24 mouse cellular contexts compared by ENCODE assay signal in genomic region chr10:113946801-113947200, GRCm38 (mm10).
DNase-seq lines count a peak whose midpoint lies in the region; ATAC-seq lines count a peak whose summit lies in the region.
"Had no signal": no experiment of that assay in that cellular context is flagged by ENCODE, and none has a peak within 500 bp of the region (broad histone marks: within the 10 kb centered on the region; RNA-seq: fewer than 3 reads in every experiment).

No protein-coding gene starts in this region.

- no peaks in the 10 kb centered on the region for H3K27me3 ChIP-seq in limb, embryonic 11.5 days (ENCODE audit: control insufficient read depth, insufficient read depth, low read length)
- no peaks in the 10 kb centered on the region for H3K27me3 ChIP-seq in limb, embryonic 10.5 days (ENCODE audit: low read depth, poor library complexity, severe bottlenecking)
- no peaks in the 10 kb centered on the region for H3K27me3 ChIP-seq in liver, embryonic 12.5 days (replicated peaks)
- H3K27me3 ChIP-seq: embryonic facial prominence, embryonic 15.5 days; forebrain, embryonic 15.5 days; heart, embryonic 15.5 days; Patski had no signal

- no peak overlapping the region for H3K9ac ChIP-seq in limb, embryonic 11.5 days (ENCODE audit: low read length)
- no peak overlapping the region for H3K9ac ChIP-seq in liver, embryonic 12.5 days
- H3K9ac ChIP-seq: embryonic facial prominence, embryonic 15.5 days; forebrain, embryonic 15.5 days; heart, embryonic 15.5 days; hindbrain, embryonic 14.5 days; liver, postnatal 0 days had no signal

- no peak overlapping the region for H3K27ac ChIP-seq in limb, embryonic 11.5 days (replicated peaks; ENCODE audit: low read depth, low read length)
- H3K27ac ChIP-seq in limb, embryonic 10.5 days, result no peak overlapping the region
- H3K27ac ChIP-seq in liver, embryonic 12.5 days, result no peak overlapping the region
- H3K27ac ChIP-seq: embryonic facial prominence, embryonic 15.5 days; forebrain, embryonic 15.5 days; gastrocnemius, adult 2 months; heart, embryonic 15.5 days; hindbrain, embryonic 14.5 days had no signal

- H3K4me3 ChIP-seq in limb, embryonic 11.5 days (ENCODE audit: low read depth, low read length), result no peak overlapping the region
- H3K4me3 ChIP-seq in limb, embryonic 10.5 days, result no peak overlapping the region
- H3K4me3 ChIP-seq in liver, embryonic 12.5 days, result no peak overlapping the region
- H3K4me3 ChIP-seq: embryonic facial prominence, embryonic 15.5 days; forebrain, embryonic 15.5 days; gastrocnemius, adult 2 months; heart, embryonic 15.5 days had no signal

- no peak overlapping the region for H3K4me2 ChIP-seq in limb, embryonic 11.5 days (ENCODE audit: low read depth, severe bottlenecking)
- no peak overlapping the region for H3K4me2 ChIP-seq in liver, embryonic 12.5 days
- H3K4me2 ChIP-seq: embryonic facial prominence, embryonic 15.5 days; forebrain, embryonic 15.5 days; heart, embryonic 15.5 days; hindbrain, embryonic 14.5 days; midbrain, embryonic 11.5 days had no signal

- H3K36me3 ChIP-seq in limb, embryonic 11.5 days (ENCODE audit: control insufficient read depth, insufficient read depth, low read length), result no peaks in the 10 kb centered on the region
- H3K36me3 ChIP-seq in limb, embryonic 10.5 days, result no peaks in the 10 kb centered on the region
- H3K36me3 ChIP-seq in liver, embryonic 12.5 days, result no peaks in the 10 kb centered on the region
- H3K36me3 ChIP-seq: embryonic facial prominence, embryonic 15.5 days; forebrain, embryonic 15.5 days; heart, embryonic 15.5 days had no signal

- no peaks in the 10 kb centered on the region for H3K9me3 ChIP-seq in limb, embryonic 11.5 days (ENCODE audit: control insufficient read depth, low read length)
- no peaks in the 10 kb centered on the region for H3K9me3 ChIP-seq in limb, embryonic 10.5 days (replicated peaks)
- H3K9me3 ChIP-seq in liver, embryonic 12.5 days (replicated peaks), result no peaks in the 10 kb centered on the region
- H3K9me3 ChIP-seq: embryonic facial prominence, embryonic 15.5 days; forebrain, embryonic 15.5 days; heart, embryonic 15.5 days had no signal

- DNase-seq in frontal cortex, postnatal 10 days (ENCODE audit: low spot score in 2 of 2), result no peak
- DNase-seq in limb, embryonic 11.5 days (ENCODE audit: low spot score), result no peak
- DNase-seq in limb, embryonic 10.5 days (ENCODE audit: low spot score), result no peak
- DNase-seq in left cerebral cortex, postnatal 25 days (ENCODE audit: low spot score in 2 of 2), result peak; percentile 18 to 71
- DNase-seq in kidney, postnatal 4 days, result no peak
- DNase-seq: cerebellum, adult 11-12 months; cerebellum, postnatal 10 days; gastrocnemius, adult 2 months; heart, postnatal 4 days; kidney, adult 18-20 months; kidney, postnatal 10 days; layer of hippocampus, postnatal 36 days; liver, postnatal 0 days; lung, postnatal 10 days; spleen, adult 18-20 months had no signal

- intact Hi-C loops in left cerebral cortex, postnatal 25 days (cut with DNase I), result no loop called here

- peak; percentile 93 for ATAC-seq in frontal cortex, adult (ENCODE audit: low TSS enrichment)
- ATAC-seq in limb, embryonic 11.5 days (ENCODE audit: insufficient number of reproducible peaks, low FRiP score, low TSS enrichment, low read depth), result peak; percentile 35; the same call in 1 of the 2 replicates
- no peak for ATAC-seq in liver, embryonic 12.5 days
- ATAC-seq: forebrain, embryonic 15.5 days; inflammation-experienced regulatory T-cells, adult 6 months; liver, postnatal 0 days; Patski had no signal

- H3K4me1 ChIP-seq in limb, embryonic 11.5 days (ENCODE audit: control insufficient read depth, insufficient read depth, low read length), result no peaks in the 10 kb centered on the region
- no peaks in the 10 kb centered on the region for H3K4me1 ChIP-seq in limb, embryonic 10.5 days
- no peaks in the 10 kb centered on the region for H3K4me1 ChIP-seq in liver, embryonic 12.5 days
- H3K4me1 ChIP-seq: embryonic facial prominence, embryonic 15.5 days; forebrain, embryonic 15.5 days; heart, embryonic 15.5 days had no signal

- 38% methylated on average over 3 of the region's 3 CpGs for WGBS in limb, embryonic 11.5 days
- 38% methylated on average over 3 of the region's 3 CpGs for WGBS in limb, embryonic 10.5 days
- WGBS in liver, embryonic 12.5 days (ENCODE audit: insufficient replicate concordance), result 45% methylated on average over 3 of the region's 3 CpGs

Comparison
In these comparisons a context has a peak if more than half of its experiments do, and no peak if none do; other contexts are left out.
1. DNase-seq: peak in left cerebral cortex, postnatal 25 days (2 of 2); none in frontal cortex, postnatal 10 days (0 of 2), limb, embryonic 11.5 days (single experiment), limb, embryonic 10.5 days (single experiment) and kidney, postnatal 4 days (0 of 2).